Mouse (Mus musculus) urinary bladder, postnatal 36 days (tissue): ENCODE measurements around the gene Cds2.
"Not testable (repeated sequence)": the region's sequence is repeated elsewhere in the genome, so short reads cannot be mapped to it uniquely, and the experiment has no call there.

ENCODE experiments used
- DNase-seq, 2 experiments: peaks; one replicate each; pipeline ENCODE4 v3.0.0; 2022; ENCODE audit warnings: low spot score in 2 of 2, mixed read lengths in 1 of 2

Gene Cds2

DNA sequence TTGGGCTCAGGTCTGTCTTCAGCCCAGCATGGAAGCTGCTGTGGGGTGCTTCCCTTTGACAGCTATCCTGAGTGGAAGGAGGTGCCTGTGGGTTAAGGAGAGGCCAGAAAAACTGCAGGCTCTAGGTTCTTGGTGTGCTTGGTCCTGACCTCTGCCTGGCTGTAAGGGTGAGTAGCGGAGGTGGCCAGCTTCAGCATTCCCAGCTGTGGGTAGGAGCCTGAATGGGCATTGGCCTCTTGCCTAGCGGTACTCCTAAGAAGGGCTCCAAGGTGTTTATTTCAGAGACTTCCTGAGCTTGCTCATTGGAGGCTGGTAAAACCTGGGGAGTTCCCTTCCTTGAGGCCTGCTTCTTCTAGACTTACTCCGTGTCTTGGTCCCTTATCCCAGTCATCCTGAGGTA, 28.3 kb downstream of the Cds2 start:
- no peak for DNase-seq

- DNase-seq: no peak
Observed at GRCm38 (mm10) chr2:132292083-132292482, 29.1 kb downstream of the Cds2 start.

DNA sequence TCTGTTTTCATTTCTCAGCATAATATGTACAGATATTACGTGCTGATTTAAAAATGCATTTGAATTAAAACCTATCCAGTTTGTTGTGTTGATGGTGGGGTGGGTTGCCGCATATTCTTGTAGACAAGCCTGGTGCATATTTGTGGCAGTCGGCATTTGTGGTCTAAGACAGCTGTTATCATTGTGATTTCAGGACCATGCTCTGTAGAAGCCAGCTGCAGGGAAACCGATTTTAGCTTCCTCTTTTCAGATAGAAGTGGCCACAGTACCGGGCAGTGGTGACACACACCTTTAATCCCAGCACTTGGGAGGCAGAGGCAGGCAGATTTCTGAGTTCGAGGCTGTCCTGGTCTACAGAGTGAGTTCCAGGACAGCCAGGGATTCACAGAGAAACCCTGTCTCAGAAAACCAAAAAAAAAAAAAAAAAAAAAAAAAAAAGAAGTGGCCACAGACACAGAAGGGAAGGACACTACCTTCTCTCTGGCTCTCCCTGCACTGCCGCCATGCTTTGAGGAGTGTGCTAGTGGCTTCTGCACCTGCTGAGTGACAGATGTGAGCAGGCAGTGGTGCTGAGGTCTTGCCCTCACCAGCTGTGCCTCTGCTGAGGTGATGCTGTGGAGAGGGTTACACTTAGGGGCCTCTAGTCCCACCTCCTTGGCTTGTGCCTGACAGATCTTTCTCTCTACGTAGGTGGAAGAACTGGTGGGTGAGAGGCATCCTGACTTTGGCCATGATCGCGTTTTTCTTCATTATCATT, 30.9 kb downstream of the Cds2 start:
- DNase-seq: no peak

- DNase-seq: no peak
Observed at GRCm38 (mm10) chr2:132298250-132298649, 35.3 kb downstream of the Cds2 start.

DNA sequence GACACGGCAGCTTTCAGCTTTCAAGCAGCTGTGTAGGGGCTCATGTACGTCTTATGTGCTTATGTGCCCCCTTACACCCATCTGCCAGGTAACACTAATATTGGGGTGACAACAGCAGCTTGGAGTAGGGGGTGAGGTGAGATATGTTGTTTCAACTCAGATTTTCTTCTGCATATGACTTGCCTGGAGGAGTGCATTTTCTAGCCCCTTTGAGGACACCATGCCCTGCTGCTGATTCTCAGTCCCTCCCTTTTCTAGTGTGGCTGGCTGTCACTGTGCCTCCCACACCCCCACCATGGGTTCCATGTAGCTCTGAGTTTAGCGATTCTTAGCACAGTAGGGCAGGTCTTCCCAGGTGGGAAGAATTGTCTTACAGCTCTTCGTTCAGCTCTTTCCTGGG, 38.5 kb downstream of the Cds2 start:
- DNase-seq: no peak

DNA sequence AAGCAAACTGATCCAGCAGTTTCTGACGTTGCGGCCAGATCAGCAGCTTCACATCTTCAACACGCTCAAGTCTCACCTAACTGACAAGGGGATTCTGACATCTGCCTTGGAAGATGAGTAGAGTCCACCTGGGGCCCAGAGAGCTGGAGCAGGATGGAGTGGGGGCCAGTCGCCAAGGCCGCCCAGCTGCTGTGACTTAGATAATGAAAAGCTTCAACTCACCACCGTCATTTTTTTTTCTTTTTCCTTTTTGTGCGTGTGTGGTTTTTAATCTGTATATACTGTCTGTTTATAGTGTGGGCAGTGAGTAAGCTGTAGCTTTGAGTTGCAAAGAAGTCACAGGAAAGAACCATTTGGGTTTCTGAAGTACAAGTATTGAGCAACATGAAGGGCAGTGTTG, 42.2 kb downstream of the Cds2 start:
- DNase-seq: no peak

- no peak for DNase-seq
Observed at GRCm38 (mm10) chr2:132305988-132306387, 43.0 kb downstream of the Cds2 start.

DNA sequence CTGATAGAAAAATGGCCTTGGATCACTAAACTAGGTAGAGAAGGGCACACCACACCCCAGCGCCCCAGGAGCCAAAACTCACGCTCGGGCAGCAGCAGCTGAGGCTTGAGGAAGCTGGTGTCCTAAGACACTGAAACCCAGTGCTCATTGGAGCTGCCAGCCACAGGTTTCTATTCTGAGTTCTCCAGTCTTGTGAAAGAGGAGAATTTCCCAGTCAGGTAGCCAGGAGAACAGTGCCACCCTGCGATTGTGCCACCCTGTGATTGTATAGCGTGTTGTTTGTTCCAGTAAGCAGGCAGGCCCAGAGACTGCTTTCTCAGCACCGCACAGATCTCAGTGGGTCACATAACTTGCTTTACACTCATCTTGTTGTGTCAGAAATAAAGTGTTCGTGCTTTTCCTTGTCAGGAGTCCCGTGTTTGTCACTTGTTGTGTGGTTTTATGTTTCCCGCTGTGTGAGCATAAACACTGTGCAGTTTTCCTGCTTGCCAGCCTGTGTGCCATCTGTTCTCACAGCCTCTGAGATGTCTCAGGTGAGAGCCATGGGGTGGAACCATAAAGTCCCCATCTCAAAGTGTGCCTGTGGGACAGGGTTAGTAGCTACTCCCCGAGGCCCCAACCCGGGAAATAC, 44.4 kb downstream of the Cds2 start:
- DNase-seq: no peak

DNA sequence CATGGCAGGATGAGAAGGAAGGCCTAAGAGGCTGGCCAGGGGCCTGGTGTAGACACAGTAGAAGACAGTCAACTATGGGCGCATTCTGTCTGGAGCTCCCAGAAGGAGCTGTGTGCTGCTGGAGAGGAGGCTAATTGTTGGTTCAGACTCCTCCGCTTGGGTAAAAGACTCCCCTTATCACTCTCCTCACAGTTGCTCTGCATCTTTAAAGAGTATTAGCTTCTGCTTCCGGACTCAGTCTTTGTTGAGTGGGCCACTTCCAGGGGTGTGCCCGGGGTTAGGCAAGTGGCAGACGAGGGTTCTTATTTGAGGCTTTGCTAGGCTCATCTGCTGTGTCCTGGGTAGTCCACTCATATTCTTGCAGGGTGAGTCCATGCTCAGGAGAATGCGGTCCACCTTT, 45.9 kb downstream of the Cds2 start:
- no peak for DNase-seq

- no peak for DNase-seq
Observed at GRCm38 (mm10) chr2:132309398-132309930, 46.5 kb downstream of the Cds2 start.

DNA sequence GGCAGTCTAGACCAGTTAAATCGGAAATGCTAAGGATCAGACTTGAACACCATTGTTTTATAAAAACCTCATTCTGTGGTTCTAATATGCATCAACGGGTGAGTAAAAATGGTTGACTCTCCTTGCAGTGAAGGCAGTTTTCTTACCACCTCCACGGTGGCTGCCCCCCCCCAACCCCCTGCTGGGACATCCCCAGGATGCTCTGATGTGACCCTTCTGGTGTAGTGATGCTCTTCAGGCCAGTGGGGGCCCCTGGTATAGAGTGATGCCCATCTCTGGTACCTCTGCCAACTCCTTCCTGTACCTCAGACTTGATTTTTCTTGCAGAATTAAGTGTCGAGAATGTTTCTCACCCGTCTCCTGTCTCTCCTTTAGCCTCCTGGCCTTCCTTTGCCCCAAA, 49.7 kb downstream of the Cds2 start:
- DNase-seq: no peak

DNA sequence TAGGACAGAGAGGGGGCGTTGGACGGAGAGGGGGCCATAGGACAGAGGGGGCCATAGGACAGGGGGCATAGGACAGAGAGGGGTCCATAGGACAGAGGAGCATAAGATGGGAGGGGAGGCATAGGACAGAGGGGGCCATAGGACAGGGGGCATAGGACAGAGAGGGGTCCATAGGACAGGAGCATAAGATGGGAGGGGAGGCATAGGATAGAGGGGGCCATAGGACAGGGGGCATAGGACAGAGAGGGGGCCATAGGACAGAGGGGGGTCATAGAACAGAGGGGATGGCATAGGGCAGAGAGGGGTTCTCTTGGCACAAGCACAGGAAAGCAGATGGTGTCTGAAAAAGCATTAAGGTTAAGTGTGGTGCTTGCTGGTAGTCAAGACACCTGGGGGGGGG, 50.6 kb downstream of the Cds2 start:
- DNase-seq: no peak

DNA sequence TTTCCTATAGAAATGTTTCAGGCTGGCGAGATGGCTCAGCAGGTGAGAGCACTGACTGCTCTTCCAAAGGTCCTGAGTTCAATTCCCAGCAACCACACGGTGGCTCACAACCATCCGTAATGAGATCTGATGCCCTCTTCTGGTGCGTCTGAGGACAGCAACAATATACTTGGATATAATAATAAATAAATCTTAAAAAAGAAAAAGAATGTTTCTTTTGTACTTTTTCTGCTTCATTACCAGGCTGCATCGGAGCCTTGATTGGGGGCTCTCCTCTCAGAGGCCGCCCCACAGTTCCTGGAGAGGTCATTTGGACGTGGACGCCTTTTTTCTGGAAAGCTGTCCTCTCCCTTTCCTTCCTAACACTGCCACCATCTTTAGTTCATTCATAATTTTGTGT, 51.1 kb downstream of the Cds2 start:
- not testable (repeated sequence) for DNase-seq

DNA sequence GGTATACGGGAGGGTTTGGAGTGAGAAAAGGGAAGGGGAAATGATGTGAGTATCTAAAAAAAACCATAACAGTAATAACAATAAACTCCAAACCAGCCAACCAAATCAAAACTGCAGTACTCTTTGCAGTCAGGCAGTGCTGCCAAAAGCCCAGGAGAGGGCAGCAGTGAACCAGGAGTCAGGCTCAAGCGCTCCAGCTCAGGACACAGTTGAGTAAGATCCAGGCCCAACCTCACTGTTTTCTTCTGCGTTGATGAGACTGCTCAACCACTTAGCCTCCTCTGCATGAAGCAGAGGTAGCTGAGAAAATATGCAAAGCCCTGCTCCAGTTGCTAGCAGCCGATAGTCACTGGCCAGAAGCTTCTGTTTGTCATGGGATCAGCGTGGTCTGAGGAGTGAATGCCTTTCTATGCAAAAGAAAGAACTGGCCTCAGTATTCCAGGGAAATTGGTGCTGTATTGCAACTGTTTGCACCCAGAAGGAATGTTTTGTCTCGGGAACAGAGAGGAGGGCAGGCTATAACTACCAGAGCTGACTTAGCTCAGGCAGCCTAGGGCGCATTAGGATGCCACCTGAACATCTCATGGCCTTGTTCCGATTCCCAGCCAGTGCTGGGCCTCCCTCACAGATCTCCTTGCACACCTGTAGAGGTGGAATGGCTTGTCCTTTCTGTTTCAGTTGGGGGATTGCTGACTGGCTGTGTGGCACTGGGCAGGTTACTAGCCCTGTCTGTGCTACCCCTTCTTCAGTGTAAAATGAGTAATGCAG, 53.3 kb downstream of the Cds2 start:
- peak; percentile 34 to 42 for DNase-seq

DNA sequence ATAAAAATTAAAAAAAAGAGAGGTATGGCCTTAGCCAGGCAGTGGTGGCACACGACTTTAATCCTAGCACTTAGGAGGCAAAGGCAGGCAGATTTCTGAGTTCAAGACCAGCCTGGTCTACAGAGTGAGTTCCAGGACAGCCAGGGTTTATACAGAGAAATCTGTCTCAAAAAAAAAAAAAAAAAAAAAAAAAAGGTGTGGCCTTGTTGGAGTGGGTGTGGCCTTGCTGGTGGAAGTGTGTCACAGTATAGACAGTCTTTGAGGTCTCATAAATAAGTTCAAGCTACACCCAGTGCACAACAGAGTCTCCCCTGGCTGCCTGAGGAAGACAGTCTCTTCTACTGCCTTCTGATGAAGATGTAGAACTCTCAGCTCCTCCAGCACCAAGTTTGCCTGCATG, 54.2 kb downstream of the Cds2 start:
- DNase-seq: no peak

GRCm38 (mm10) chr2:132320516-132320915, 57.6 kb downstream of the Cds2 start:
- DNase-seq: no peak

- DNase-seq: no peak
Observed at GRCm38 (mm10) chr2:132323541-132323940, 60.6 kb downstream of the Cds2 start.

- no peak for DNase-seq
Observed at GRCm38 (mm10) chr2:132337202-132337601, 74.3 kb downstream of the Cds2 start.

DNA sequence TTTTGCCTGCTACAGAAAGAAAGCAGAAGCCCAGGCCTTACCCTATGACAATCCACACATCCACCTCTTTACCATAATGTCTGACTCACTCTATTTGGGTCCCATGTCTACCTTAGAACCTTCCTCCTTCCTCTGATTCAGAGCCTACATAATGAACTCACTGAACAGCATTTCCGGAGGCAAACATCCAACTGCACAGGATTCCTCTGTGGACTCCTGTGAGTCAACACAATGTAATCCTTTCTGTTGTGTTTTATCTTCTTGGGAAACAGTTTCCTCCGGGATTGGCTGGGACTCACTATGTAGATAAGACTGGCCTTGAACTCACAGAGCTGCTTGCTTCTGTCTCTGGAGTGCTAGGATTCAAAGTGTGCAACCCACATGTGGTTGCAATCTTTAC, 77.4 kb downstream of the Cds2 start:
- DNase-seq: no peak

DNA sequence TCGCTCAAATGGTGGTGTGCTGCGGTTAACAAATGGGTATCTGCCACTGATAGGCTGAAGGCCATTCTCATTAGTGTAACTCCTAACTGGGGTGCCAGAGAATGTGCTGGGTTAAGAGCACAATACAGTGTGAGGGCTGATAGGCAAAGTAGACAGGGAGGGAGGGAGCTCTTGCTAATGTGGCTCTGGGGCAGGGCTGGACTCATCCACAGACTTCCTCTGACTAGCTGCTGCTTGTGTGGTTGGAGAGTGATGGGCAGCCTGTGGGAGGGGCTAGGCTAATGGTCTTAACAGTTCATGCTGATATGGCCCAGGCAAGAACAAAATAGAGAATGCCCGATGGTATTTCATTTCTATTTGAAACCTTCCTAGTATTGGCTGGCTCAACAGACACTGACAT, 78.3 kb downstream of the Cds2 start:
- DNase-seq: no peak

DNA sequence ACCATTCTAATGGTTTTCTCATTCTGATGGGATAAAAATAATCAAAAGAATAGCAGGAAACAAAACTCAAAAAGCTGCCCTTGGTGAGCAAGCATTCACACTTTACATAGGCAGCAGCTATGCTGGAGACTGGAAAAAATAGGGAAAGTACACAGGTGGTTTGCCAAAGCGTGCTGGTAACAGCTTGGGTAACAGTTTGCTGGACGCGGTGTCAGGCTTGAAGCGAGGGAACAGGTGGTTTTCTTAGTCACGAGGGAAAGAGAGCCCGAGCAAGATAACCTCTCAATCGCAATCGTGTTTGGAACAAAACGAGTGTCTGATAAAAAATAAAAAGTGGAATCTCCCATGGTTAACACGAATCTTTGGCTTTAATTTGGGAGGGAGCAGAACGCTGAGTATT, 80.9 kb downstream of the Cds2 start:
- DNase-seq: no peak
